Mouse (Mus musculus) gonadal fat pad, adult 2 months (tissue): ENCODE data around the gene Strip2. TPM values are rescaled to one million over a fixed set of nuclear protein-coding genes. Genes with fewer than 3 reads are reported as not detected.

Source experiments
- DNase-seq: peaks from one replicate; pipeline ENCODE4 v3.0.0-alpha.2; 2012; ENCODE audit warnings: low read depth
- polyA plus RNA-seq: library from polyadenylated mRNA; depleted of rRNA; stranded (reverse); fragments of >200 nt; gene quantifications from 2 replicates; pipeline ENCODE4 v1.2.3, GENCODE M21; 2012

Gene Strip2
- polyA plus RNA-seq, 1 experiment, result 1.9 TPM

DNA sequence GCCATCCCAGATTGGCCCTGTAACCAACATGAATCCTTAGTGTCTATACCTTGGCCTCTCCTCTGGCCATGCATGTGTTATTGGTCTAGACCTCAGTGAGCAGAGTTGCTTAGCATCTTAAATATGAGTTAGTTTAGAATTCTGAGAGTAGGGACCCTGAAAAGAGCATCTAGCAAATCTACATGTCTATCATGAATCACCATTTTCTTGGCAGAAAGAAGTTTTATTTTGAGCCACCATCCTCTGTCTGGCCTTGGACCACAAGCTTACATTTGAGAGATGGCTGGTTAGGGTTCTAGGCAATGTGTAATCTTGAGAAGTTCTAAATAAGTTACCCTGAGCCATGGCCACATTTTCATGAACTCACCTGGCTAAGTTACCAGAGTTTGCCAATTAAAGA lies 13.3 kb downstream of the Strip2 start:
- no peak for DNase-seq

GRCm38 (mm10) chr6:29930665-29931064 lies 13.9 kb downstream of the Strip2 start:
- DNase-seq, result no peak

- no peak for DNase-seq
These were observed 14.4 kb downstream of the Strip2 start for GRCm38 (mm10) chr6:29931181-29931580.

DNA sequence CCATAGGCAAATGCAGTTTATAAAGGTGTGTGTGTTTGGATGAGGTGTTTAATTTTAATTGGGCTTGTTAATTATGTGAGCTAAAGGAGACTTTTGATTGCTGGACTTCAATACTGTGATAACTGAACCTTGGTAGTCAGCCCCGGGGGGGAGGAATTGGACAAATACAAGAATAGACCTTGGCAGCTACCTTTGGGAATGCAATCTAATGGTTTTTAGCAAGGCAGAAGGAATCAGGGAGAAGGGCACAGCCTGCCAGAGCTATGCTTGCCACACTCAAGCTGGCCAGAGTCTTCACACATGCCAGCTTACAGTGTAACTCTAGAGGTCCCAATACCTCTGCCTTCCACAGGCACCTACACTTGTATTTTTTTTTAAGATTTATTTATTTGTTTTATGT lies 18.9 kb downstream of the Strip2 start:
- no peak for DNase-seq

- no peak for DNase-seq
These were observed 23.6 kb downstream of the Strip2 start for GRCm38 (mm10) chr6:29940428-29940827.

- DNase-seq, result no peak
These were observed 24.2 kb downstream of the Strip2 start for GRCm38 (mm10) chr6:29941036-29941435.

DNA sequence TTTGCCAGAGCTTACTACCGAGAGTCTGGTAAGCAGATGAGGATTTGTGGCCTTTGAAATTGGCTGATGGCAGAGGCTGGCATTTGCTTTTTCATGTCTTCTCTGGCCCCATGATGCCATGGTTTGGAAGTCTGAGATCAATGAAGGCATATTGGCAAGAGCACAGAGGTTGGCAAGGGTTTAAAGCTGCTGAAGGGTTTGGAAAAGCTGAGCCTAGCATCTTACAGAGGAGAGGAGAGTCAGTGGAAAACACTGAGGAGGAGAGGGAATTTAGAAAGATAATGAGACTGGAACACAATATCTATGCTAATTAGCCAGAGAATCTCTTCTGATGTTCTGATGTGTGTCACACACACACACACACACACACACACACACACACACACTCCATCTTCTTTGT lies 27.7 kb downstream of the Strip2 start:
- no peak for DNase-seq

DNA sequence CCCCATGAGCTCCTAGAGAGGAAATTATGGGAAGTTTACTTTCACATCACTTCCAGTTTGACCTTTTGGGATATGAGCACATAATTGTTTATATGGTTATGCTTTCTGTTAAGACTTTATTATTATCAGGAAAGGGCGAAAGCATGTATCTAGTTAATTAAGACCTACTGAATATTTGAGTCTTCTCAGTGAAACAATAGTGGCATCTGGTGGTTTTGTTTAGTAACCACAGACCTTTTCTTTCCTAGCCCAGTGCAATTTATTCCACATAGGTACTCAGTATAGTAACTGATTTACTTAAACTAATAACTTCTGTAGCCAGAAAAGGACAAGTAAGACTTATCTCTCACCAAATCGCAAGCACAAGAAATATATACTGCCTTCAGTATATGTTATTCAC lies 29.8 kb downstream of the Strip2 start:
- DNase-seq, result no peak

- no peak for DNase-seq
These were observed 31.0 kb downstream of the Strip2 start for GRCm38 (mm10) chr6:29947823-29948222.

GRCm38 (mm10) chr6:29956749-29957148 lies 39.9 kb downstream of the Strip2 start:
- no peak for DNase-seq

GRCm38 (mm10) chr6:29958669-29959068 lies 41.9 kb downstream of the Strip2 start:
- DNase-seq, result no peak

DNA sequence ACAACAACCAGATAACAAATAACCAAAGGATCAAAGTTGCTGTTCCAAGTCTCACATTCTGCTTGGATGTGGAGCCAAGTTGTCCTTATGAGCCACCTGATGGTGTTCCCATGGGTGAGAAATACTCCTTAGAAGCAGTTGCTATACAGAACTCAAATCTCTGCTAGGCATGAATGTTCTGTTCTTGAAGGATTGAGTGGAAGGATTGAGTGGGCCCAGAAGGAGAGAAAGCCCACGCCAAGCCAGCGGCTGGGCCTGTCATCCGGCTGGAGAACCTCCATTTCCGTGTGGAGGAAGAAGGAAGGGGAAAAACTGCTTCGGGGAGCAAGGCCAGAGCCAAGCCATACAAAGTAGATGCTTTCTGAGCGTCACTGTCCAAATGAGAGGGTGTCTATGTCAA lies 44.3 kb downstream of the Strip2 start:
- no peak for DNase-seq

DNA sequence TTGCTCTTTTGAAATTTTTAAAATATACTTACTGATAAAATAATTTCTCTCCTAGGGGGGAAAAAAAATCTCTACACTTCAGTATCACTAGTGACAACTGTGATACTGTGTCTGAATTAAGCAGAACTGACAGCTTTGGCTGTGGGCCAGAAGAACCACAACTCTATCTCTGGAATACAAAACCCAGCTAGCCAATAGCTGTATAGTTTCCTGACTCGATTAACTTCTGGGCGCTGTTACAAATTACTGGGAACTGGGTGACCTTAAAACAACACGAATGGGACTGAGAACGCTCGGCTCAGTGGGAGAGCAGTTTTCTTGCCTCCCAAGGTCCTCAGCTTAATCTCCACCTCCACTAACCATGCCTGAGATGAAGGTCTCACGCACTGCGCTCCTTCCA lies 51.1 kb downstream of the Strip2 start:
- DNase-seq, result no peak

GRCm38 (mm10) chr6:29973341-29973740 lies 56.5 kb downstream of the Strip2 start:
- DNase-seq, result no peak

DNA sequence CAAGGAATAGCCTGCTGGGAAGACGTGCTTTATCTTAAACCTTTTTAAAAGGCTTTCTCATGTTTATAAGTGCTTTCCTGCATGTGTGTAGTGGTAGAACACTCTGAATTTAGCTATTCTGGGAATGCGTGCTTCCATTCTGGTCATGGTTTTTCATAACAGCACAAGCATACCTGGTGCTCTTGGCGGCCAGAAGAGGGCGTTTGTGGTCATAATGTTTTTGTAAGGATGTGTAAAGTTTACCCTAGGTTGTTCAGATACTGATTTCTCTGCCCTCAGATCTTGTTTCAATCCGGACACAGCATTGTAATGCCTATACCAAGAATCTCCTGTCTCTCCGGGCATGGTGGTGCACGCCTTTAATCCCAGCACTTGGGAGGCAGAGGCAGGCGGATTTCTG lies 58.0 kb downstream of the Strip2 start:
- no peak for DNase-seq

DNA sequence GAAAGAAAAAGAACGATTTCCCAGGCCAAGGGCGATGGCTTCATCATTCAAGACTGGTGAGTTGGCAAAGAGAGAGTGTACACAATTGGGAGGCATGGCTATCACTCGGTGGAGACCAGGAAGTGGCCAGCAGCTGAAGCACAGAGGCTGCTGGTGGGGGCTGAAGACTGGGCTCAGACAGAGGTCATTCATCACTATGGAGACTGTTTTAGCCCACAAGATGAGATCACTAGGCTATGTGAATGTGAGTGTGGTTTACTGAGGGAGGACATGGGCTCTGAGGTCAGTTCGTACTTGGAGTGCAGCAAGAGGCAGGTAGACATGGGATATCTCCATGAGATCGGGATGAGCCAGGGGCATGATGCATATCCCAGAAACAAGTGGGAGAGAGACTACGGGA lies 63.6 kb downstream of the Strip2 start:
- no peak for DNase-seq

DNA sequence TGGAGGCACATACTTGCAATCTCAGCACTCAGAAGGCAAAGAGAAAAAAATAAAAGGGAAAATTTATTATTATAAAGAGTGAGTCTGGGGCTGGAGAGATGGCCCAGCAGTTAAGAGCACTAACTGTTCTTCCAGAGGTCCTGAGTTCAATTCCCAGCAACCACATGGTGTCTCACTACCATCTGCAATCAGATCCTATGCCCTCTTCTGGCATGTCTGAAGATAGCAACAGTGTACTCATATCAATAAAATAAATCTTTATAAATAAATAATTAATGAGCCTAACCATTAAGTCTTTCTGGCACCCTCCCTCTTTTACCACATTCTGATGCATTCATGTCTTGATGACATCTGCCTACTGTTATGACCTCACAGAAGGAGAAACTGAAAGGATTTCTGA lies 65.0 kb downstream of the Strip2 start:
- DNase-seq, result no peak

GRCm38 (mm10) chr6:29985058-29985498 lies 68.3 kb downstream of the Strip2 start:
- DNase-seq, result peak; percentile 24

DNA sequence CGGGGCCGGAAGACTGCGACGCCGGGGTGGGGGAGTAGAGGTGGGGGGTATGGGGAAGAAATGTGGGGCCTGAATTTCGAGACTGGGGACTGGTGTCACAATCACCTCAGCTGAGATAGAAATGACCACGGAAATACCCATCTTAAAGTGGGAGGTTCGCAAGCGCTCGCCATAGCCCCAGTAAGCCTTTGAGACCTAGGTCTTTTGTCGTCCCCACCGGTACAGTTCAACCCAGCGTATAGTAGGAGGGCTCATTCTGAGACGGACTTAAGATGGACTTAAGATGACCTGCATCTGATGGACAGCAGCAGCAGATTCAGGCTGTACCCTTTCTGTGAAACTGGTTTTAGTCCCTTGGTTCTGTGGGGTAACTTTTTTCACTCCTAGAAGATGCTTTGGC lies 68.7 kb downstream of the Strip2 start:
- no peak for DNase-seq

DNA sequence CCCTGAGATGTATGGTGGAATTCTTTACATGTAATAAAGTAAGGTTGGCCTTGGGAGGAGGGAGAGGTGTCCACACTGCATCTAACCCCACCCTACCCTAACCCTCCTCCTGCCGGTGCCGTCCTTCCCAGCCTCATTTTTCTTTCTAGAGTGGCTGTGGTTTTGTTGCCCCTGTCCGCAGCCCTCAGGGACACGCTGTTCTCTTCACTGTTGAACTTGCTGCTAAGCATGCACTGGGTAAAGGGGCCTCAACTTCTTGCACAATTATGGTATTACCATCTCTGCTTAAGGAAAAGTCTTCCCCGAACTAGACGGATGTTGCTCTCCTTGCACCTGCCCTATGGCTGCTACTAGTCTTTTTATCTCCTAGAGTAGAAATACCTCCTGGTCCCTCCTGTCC lies 69.2 kb downstream of the Strip2 start:
- DNase-seq, result no peak

DNA sequence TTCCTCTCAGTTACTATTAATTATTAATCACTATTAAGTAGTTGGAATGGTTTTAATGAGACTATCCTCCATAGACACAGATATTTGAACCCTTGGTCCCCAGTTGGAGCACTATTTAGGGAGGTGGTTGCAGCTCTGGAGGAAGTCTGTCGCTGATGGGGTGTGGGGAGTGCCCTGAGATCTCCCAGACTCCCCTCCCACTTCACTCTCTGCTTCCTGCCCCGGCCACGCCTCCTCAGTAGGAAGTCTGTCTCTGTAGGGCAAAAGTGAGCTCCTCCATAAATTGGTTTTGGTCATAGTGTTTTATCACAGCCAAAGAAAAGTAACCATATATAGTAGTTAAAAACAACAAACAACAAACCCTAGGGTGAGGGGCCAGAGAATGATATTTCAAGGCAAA lies 70.4 kb downstream of the Strip2 start:
- DNase-seq, result no peak

- DNase-seq, result no peak
These were observed 81.3 kb downstream of the Strip2 start for GRCm38 (mm10) chr6:29998140-29998539.

DNA sequence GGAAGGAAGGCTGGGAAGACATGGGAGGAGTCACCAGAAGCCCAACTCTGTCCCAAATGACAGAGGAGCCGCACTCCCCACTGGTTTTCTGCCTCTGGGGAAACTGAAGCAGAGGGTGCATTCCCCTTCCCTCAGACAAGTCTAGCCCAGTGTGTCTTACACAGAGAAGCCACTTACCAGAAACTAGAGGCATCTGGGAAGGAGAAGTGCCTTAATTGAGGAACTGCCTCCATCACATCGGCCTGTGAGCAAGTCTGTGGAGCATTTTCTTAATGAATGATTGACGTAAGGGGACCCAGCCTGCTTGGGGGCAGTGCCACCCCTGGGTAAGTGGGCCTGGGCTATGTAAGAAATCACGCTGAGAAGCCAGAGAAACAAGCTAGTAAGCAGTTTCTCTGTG lies 82.0 kb downstream of the Strip2 start:
- DNase-seq, result no peak

DNA sequence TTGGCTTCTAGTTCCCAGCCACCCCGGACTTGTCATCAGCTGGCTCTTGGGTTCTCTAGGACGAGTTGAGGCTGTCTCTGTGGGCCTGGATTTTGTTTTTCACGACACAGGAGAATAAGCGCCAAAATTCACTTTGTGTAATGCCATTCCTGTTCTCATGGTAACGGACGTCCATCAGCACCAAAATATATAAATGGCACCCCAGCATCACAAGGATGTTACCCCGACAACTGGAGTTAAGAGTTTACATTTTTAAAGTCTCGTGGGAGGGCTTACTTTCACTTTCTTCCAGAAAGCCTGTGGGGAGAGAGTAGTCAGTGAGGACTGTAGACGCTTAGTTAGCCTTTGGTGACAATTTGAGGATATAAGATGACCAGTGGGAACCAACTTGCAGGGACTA lies 85.8 kb downstream of the Strip2 start:
- no peak for DNase-seq

- DNase-seq, result no peak
These were observed 89.0 kb downstream of the Strip2 start for GRCm38 (mm10) chr6:30005851-30006250.
